Comparison of ENCODE assay signal across 8 mouse cellular contexts in genomic region chr12:33957400-33958240, GRCm38 (mm10). TPM values are rescaled to one million over a fixed set of nuclear protein-coding genes. Genes with fewer than 3 reads are reported as not detected.
DNase-seq lines count a peak whose midpoint lies in the region; ATAC-seq lines count a peak whose summit lies in the region.

Twist1 (plus strand) TSS chr12:33957671.

- peak within 1 kb of the TSS; percentile 68 for H3K9ac ChIP-seq in kidney, embryonic 16.5 days (replicated peaks; ENCODE audit: low read length)
- peak within 1 kb of the TSS; percentile 21; the same call in 1 of the 2 replicates for H3K9ac ChIP-seq in midbrain, embryonic 15.5 days

- H3K9me3 ChIP-seq in kidney, embryonic 16.5 days (ENCODE audit: low read length), result no peaks in the 10 kb centered on the region
- no peaks in the 10 kb centered on the region for H3K9me3 ChIP-seq in midbrain, embryonic 15.5 days

- H3K27ac ChIP-seq in kidney, embryonic 16.5 days (ENCODE audit: low read length), result peak within 1 kb of the TSS; percentile 60; the same call in 1 of the 2 replicates
- no peak within 1 kb of the TSS for H3K27ac ChIP-seq in midbrain, embryonic 15.5 days

- peak; percentile 5 to 32 for DNase-seq in left cerebral cortex, postnatal 36 days (ENCODE audit: low spot score in 2 of 2)
- DNase-seq in left cerebral cortex, adult 8-10 months (ENCODE audit: low spot score in 2 of 2), result no peak
- peak; percentile 84 for DNase-seq in embryo, embryonic 10 days (ENCODE audit: low spot score)
- peak; percentile 38 for DNase-seq in urinary bladder, postnatal 25 days (ENCODE audit: low spot score)
- DNase-seq in layer of hippocampus, postnatal 14 days (ENCODE audit: low spot score in 2 of 2), result no peak

- intact Hi-C loops in left cerebral cortex, postnatal 36 days (cut with DNase I), result no loop called here

- peak; percentile 26 for ATAC-seq in granulocyte monocyte progenitor cell, adult 5-6 weeks (replicated peaks; ENCODE audit: poor library complexity, severe bottlenecking)
- ATAC-seq in kidney, embryonic 16.5 days (ENCODE audit: low FRiP score, low TSS enrichment), result peak; percentile 83
- peak; percentile 73 for ATAC-seq in midbrain, embryonic 15.5 days (replicated peaks)

- H3K27me3 ChIP-seq in kidney, embryonic 16.5 days (ENCODE audit: insufficient read depth, low read length), result peaks cover 79% of the 10 kb centered on the region
- peaks cover 66% of the 10 kb centered on the region for H3K27me3 ChIP-seq in midbrain, embryonic 15.5 days (replicated peaks)

- H3K36me3 ChIP-seq in kidney, embryonic 16.5 days (ENCODE audit: insufficient read depth, low read length), result no peaks in the 10 kb centered on the region
- H3K36me3 ChIP-seq in midbrain, embryonic 15.5 days (replicated peaks), result no peaks in the 10 kb centered on the region

- peak within 1 kb of the TSS; percentile 68 for H3K4me3 ChIP-seq in kidney, embryonic 16.5 days (ENCODE audit: low read length)
- H3K4me3 ChIP-seq in midbrain, embryonic 15.5 days, result peak within 1 kb of the TSS; percentile 43

- WGBS in kidney, embryonic 16.5 days, result under 1% methylated on average over 81 of the region's 105 CpGs
- under 1% methylated on average over 87 of the region's 105 CpGs for WGBS in midbrain, embryonic 15.5 days

- H3K4me2 ChIP-seq in kidney, embryonic 16.5 days (replicated peaks; ENCODE audit: low read depth, low read length), result peak within 1 kb of the TSS; percentile 68
- H3K4me2 ChIP-seq in midbrain, embryonic 15.5 days, result peak within 1 kb of the TSS; percentile 82

- H3K4me1 ChIP-seq in kidney, embryonic 16.5 days (ENCODE audit: insufficient read depth, low read length), result peaks cover 9% of the 10 kb centered on the region; the same call in 1 of the 2 replicates
- peaks cover 20% of the 10 kb centered on the region for H3K4me1 ChIP-seq in midbrain, embryonic 15.5 days

RNA-seq across cellular contexts. Expression of gene Twist1, which starts in this region (rescaled TPM):
- under 1 TPM; 0.72 to 0.76 TPM for total RNA-seq in left cerebral cortex, postnatal 36 days (2021)
- total RNA-seq in left cerebral cortex, adult 8-10 months (2022), result 1 to 10 TPM in 1 of 4 experiments, under 1 TPM in 3; 0.74 to 1.1 (median 0.84) TPM
- not detected in 2 replicates for total RNA-seq in granulocyte monocyte progenitor cell, adult 5-6 weeks (2014; fragmentation: Nextera tagmentation)
- total RNA-seq in granulocyte monocyte progenitor cell, adult 5-6 weeks (2017), result 0.57 TPM in 1 of 2 replicates, not detected in the other
- 1.4 and 1.8 TPM in 2 replicates for polyA plus RNA-seq in kidney, embryonic 16.5 days (2015; fragmentation: Nextera tagmentation; extraction: Ambion mirVana)
- polyA plus RNA-seq in midbrain, embryonic 15.5 days (2015; fragmentation: Nextera tagmentation; extraction: Ambion mirVana), result 1.2 and 1.5 TPM in 2 replicates
- 1 to 10 TPM; 1.6 to 1.9 TPM for total RNA-seq in layer of hippocampus, postnatal 14 days (2021)

Comparison
In these comparisons a context has a peak if more than half of its experiments do, and no peak if none do; other contexts are left out.
1. Peak in DNase-seq in left cerebral cortex, postnatal 36 days; RNA of the gene not detected or under 1 TPM.
2. Peak in ATAC-seq in granulocyte monocyte progenitor cell, adult 5-6 weeks; RNA of the gene not detected or under 1 TPM.
3. DNase-seq: peak in embryo, embryonic 10 days (single experiment) and urinary bladder, postnatal 25 days (single experiment); none in left cerebral cortex, adult 8-10 months (0 of 2) and layer of hippocampus, postnatal 14 days (0 of 2).
4. ATAC-seq: peak in every context shown above with its lines; median percentile 83 in kidney, embryonic 16.5 days; 73 in midbrain, embryonic 15.5 days; 26 in granulocyte monocyte progenitor cell, adult 5-6 weeks.